Mouse (Mus musculus) E14TG2a.4 (cell line): Measurements from ENCODE around the gene Dthd1.
A peak's percentile ranks its signal among the peaks of the same experiment; 100 is the strongest.

Experiments
- H3K27me3 ChIP-seq: 2 replicates; pipeline ENCODE4 v1.6.1; 2014; ENCODE audit warnings: low read length, control low read depth; ENCODE audit not compliant: insufficient read depth
- H3K36me3 ChIP-seq: 2 replicates; pipeline ENCODE4 v1.6.1; 2014; ENCODE audit warnings: low read length, control low read depth; ENCODE audit not compliant: insufficient read depth
- H3K4me1 ChIP-seq: replicated peaks from 2 replicates; pipeline ENCODE4 v1.6.1; 2014; ENCODE audit warnings: low read depth, low read length, control low read depth
- H3K4me3 ChIP-seq: replicated peaks from 2 replicates; pipeline ENCODE4 v1.5.1; 2014; ENCODE audit warnings: mild to moderate bottlenecking, low read length
- H3K9me3 ChIP-seq: 2 replicates; pipeline ENCODE4 v1.6.1; 2014; ENCODE audit warnings: low read length, control low read depth
- CTCF ChIP-seq: conservative IDR thresholded peaks from 2 replicates; pipeline ENCODE4 v1.5.1; 2014; ENCODE audit warnings: low read length
- NANOG ChIP-seq: IDR thresholded peaks from 2 replicates; pipeline ENCODE4 v1.6.1; 2014; ENCODE audit warnings: borderline replicate concordance, low read length, mixed read lengths
- POU5F1 ChIP-seq: IDR thresholded peaks from 2 replicates; pipeline ENCODE4 v1.6.1; 2014; ENCODE audit warnings: low read length, borderline replicate concordance

Dthd1 gene

GRCm38 (mm10) chr5:62813402-62814071, at the start of gene Dthd1:
Dthd1 (plus strand) TSS chr5:62813823.
- TF ChIP-seq CTCF (no peak), POU5F1 (no peak), NANOG (no peak)
- Histone ChIP-seq H3K4me1 (no peaks in the 10 kb centered on the region), H3K27me3 (no peaks in the 10 kb centered on the region), H3K36me3 (no peaks in the 10 kb centered on the region), H3K9me3 (peaks cover 3% of the 10 kb centered on the region), H3K4me3 (no peak within 1 kb of the TSS)

GRCm38 (mm10) chr5:62764161-62764560, 49.5 kb upstream of the Dthd1 start:
- H3K27me3 ChIP-seq, result no peaks in the 10 kb centered on the region
- H3K4me3 ChIP-seq, result no peak overlapping the region
- H3K36me3 ChIP-seq, result no peaks in the 10 kb centered on the region
- H3K9me3 ChIP-seq, result no peaks in the 10 kb centered on the region
- peaks cover 29% of the 10 kb centered on the region for H3K4me1 ChIP-seq
- no peak for TF ChIP-seq POU5F1
- no peak for TF ChIP-seq NANOG
- TF ChIP-seq CTCF, result no peak

- Histone ChIP-seq H3K4me3 (peak overlapping the region; percentile 83), H3K4me1 (peaks cover 29% of the 10 kb centered on the region), H3K36me3 (no peaks in the 10 kb centered on the region), H3K9me3 (no peaks in the 10 kb centered on the region), H3K27me3 (no peaks in the 10 kb centered on the region)
- TF ChIP-seq CTCF (no peak), POU5F1 (no peak), NANOG (no peak)
Observed at GRCm38 (mm10) chr5:62765459-62765783, 48.2 kb upstream of the Dthd1 start.

GRCm38 (mm10) chr5:62765784-62766701, 47.6 kb upstream of the Dthd1 start, which contains the start of gene Arap2:
Arap2 (minus strand) TSS chr5:62766159.
- TF ChIP-seq POU5F1 (no peak), CTCF (no peak), NANOG (no peak)
- H3K36me3 ChIP-seq, result no peaks in the 10 kb centered on the region
- H3K9me3 ChIP-seq, result no peaks in the 10 kb centered on the region
- peaks cover 29% of the 10 kb centered on the region for H3K4me1 ChIP-seq
- H3K4me3 ChIP-seq, result peak within 1 kb of the TSS; percentile 83
- H3K27me3 ChIP-seq, result no peaks in the 10 kb centered on the region

- no peaks in the 10 kb centered on the region for H3K27me3 ChIP-seq
- H3K4me1 ChIP-seq, result peaks cover under 1% of the 10 kb centered on the region; the same call in 1 of the 2 replicates
- no peak for TF ChIP-seq NANOG
- TF ChIP-seq POU5F1, result no peak
- TF ChIP-seq CTCF, result no peak
- H3K4me3 ChIP-seq, result no peak overlapping the region
- H3K9me3 ChIP-seq, result no peaks in the 10 kb centered on the region
- no peaks in the 10 kb centered on the region for H3K36me3 ChIP-seq
Observed at GRCm38 (mm10) chr5:62771775-62772599, 41.6 kb upstream of the Dthd1 start.

- Histone ChIP-seq H3K27me3 (no peaks in the 10 kb centered on the region), H3K4me3 (no peak overlapping the region), H3K9me3 (no peaks in the 10 kb centered on the region), H3K4me1 (no peaks in the 10 kb centered on the region), H3K36me3 (no peaks in the 10 kb centered on the region)
- no peak for TF ChIP-seq NANOG
- TF ChIP-seq CTCF, result no peak
- TF ChIP-seq POU5F1, result no peak
Observed at GRCm38 (mm10) chr5:62777804-62778203, 35.8 kb upstream of the Dthd1 start.

- Histone ChIP-seq H3K4me1 (no peaks in the 10 kb centered on the region), H3K27me3 (no peaks in the 10 kb centered on the region), H3K9me3 (no peaks in the 10 kb centered on the region), H3K4me3 (no peak overlapping the region), H3K36me3 (no peaks in the 10 kb centered on the region)
- TF ChIP-seq NANOG, result no peak
- no peak for TF ChIP-seq POU5F1
- TF ChIP-seq CTCF, result no peak
Observed at GRCm38 (mm10) chr5:62778682-62779081, 34.9 kb upstream of the Dthd1 start.

- Histone ChIP-seq H3K36me3 (no peaks in the 10 kb centered on the region), H3K9me3 (no peaks in the 10 kb centered on the region), H3K4me1 (no peaks in the 10 kb centered on the region), H3K4me3 (no peak overlapping the region), H3K27me3 (no peaks in the 10 kb centered on the region)
- TF ChIP-seq NANOG (no peak), POU5F1 (no peak)
Observed at GRCm38 (mm10) chr5:62786809-62787208, 26.8 kb upstream of the Dthd1 start.
